Mouse (Mus musculus): Measurements from ENCODE around the gene Drd5.

The Drd5 gene

DNA sequence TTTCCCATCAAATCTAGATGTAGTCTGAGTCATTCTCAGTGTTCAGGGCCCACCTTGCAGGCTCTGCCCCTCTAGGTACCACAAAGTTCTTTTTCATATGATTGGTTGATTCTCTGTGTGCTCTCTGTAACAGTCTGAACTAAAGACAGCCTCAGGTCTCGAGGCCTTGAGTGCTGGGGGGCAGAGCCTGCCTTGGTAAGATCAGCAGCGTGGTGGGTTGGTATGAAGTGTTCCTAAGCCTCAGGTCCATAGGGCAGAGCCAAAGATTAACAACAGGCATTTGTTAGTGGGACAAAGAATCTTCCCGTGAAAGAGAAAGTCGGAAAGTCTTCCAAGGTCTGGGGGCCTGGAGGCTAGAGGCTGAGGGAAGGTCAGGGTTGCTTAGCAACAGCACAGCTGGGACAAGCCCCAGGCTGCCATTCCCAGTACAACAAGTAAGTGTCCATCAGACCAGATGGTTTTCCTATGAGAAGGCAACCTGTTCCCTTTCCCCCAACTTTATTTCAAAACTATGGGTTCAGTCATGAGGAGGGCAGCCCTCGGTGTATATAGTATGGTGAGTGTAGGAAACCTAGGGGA is 31.3 kb downstream of the Drd5 start:
- no peak for DNase-seq (ENCODE audit: low read depth, low spot score)

DNA sequence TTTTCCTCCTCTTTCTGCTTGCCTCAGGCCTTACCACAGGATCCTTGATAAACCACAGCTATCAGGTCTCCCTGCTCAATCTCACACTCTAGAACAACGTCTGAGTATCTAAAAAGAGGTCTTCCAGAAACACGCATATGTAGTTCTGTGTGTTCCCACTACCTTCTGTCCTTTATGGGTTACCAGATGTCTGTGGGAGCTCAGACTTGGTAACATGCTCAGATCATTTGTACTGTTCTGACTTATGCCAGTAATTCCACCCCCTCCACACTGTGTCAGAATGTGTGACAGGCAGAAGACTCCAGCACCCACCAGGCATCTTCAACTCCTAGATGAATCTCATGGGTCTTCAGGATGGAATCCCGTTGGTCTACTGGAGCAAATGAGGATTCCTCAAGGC is 37.8 kb downstream of the Drd5 start:
- no peak for DNase-seq (ENCODE audit: low read depth, low spot score)

DNA sequence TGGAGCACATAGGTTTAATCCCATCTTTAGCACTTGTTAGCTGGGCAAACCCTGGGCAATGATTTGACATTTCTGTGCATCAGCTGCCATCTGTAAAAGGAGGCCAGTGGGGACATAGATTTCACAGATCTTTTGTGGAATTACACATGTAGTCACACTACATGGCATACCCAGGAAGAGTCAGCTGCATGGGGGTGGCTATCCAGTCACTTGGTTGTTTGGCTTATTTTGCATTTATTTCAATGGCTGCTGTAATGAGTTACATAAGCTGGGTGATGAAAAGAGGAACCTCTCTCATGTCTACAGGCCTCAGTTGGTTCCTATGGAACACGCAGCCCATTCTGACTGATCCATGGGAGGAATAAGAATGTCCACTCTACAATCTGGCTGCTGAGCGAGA is 40.5 kb downstream of the Drd5 start:
- no peak for DNase-seq (ENCODE audit: low read depth, low spot score)

DNA sequence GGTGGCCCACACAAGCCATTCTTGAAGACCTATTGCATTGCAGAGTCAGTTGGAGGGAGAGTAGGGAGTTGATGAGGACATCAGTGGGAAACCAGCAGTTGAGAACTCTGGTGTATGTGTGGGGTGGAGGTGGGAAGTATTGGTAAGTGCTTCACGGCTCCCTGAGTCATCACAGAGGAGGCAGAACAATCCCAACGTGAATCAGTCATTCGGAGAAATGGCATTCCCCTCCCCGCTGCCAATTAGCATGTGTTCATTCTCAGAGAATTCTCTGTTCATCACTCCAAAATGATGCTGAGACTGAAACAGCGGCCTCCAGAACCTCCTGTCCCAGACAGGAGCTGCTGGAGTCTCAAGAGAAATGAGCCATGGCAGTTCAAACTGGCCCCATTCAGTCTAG is 45.2 kb downstream of the Drd5 start:
- DNase-seq (ENCODE audit: low read depth, low spot score), result no peak

DNA sequence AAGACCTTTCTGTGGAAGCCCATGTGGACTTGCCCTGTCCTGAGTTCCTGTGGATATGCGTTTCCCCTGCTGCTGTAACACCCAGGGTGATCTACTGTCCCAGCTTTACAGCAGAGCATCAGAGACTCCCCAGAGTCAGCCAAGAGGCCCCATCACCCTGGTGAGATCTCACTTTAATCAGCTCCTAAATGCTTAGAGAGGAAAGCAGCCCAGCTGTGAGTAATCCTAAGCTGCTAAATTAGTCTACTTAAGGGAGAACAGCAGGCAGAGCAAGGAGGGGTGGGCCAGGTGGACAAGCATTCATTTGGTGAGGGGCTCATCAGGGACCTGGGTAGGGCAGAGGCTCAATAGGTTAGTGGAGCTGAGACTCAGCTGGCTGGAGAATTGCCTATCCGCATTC is 46.4 kb downstream of the Drd5 start:
- DNase-seq (ENCODE audit: low read depth, low spot score), result no peak

DNA sequence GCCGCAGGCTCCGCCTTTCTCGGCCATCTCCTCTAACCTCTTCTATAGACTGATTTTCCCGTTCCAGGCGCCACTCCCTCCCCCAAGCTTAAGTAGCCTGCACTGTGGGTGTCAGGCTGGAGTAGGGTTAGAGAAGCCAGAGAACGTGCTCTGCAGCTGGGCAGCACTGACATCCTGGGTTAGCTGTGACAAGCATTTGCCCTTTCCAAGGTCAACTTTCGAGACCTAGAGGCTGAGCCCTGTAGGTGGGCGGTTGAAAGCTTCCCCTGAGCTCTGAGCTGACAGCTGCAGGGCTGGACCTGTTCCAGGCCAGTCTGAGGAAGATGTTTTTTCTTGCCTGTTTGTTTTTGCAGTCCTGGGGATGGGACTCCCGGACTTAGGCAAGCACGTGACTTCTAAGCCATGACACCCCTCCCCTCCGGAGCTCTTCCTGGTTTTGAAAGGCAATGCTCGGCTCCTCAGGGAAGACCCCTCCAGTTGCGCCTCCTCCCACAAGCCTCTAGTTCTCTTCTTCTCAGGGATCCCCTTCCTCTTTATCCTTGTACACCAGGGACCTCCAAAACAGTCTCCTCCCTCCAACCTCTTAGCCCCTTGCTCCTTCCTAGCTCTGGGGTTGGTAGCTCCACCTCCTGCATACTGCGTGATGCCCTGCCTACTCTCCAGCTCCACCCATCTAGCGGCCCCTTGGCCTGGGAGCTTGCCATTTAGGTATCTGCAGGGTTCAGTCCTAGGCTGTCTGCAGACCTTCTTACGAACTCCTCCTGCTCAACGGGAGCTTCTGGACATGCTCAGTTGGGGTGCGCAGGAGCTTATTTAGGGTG is 47.7 kb downstream of the Drd5 start:
- DNase-seq (ENCODE audit: low read depth, low spot score), result no peak

DNA sequence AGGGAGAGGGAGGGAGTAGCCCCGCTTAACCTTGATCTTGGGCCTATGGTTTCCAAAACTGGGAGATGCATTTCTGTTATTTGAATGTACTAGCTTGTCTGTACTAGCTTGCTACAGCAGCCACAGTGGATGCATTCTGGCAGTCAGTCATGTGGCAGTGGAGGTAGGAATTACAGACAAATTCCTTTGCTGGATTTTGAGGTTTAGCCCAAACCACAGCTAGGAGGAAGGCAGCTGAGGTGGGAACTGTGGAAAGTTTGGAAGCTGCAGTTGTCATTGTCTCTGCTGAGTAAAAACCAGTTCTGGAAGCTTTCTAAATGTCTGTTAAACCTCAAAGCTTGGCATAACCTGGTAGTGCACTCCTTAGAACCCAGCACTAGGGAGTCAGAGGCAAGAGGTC is 52.1 kb downstream of the Drd5 start:
- no peak for DNase-seq (ENCODE audit: low read depth, low spot score)

Data from WW6 (cell line).